Mouse (Mus musculus) v-Abl transformed pro-B cells (cell line): ENCODE data around the gene Olfr68.
"Not testable (repeated sequence)": the region's sequence is repeated elsewhere in the genome, so short reads cannot be mapped to it uniquely, and the experiment has no call there.

ENCODE experiments used
- in situ Hi-C, 2 experiments: fragments of 400-800 bp; cut with MboI; formaldehyde crosslinking; loops; one replicate each; pipeline ENCODE4 v1.15.1; 2025; ENCODE audit not compliant: unreplicated experiment in 2 of 2

Olfr68 gene

DNA sequence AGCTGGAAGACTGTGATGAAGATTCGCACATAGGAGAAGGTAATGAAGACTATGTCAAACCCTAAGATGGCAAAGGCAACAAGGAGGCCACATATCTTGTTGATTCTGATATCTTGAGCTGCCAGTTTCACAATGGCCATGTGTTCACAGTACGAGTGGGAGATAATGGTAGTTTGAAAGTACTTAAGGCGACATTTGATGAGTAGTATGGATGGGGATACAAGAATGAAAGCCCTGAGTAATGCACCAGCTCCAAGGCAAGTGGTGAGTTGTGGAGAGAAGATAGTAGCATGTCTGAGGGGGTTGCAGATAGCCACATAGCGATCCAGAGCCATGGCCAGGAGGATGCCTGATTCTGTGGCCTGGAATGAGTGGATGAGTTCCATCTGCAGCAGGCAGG is 1.8 kb downstream of the Olfr68 start:
- in situ Hi-C loops: not testable (repeated sequence)

DNA sequence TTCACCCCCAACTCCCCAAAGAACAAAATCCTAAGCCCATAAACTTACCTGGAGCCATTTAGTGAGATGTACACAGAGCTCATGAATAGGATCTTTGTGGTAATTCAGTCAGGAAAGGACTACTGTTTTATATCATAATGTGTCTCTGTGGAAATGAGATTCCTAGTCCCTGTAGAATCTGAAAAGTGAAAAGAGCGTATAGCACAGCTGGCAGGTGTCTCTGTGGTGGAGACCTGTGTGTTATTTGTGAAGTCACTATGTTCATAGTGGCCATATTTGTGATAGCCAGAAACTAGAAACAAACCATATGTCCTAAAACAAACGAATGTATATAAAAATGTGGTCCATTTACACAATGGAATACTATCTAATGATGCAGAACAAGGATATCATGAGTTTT is 8.0 kb downstream of the Olfr68 start, which contains the start of gene Olfr69:
Gene Olfr69, minus strand, starts transcription at position 101 of the 400 bp plus-strand sequence.
- in situ Hi-C loops: no loop called here

DNA sequence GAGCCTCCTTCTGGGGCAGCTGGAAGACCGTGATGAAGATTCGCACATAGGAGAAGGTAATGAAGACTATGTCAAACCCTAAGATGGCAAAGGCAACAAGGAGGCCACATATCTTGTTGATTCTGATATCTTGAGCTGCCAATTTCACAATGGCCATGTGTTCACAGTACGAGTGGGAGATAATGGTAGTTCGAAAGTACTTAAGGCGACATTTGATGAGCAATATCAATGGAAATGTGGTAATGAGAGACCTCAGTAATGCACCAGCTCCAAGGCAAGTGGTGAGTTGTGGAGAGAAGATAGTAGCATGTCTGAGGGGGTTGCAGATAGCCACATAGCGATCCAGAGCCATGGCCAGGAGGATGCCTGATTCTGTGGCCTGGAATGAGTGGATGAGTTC is 11.8 kb downstream of the Olfr68 start:
- in situ Hi-C loops: not testable (repeated sequence)

DNA sequence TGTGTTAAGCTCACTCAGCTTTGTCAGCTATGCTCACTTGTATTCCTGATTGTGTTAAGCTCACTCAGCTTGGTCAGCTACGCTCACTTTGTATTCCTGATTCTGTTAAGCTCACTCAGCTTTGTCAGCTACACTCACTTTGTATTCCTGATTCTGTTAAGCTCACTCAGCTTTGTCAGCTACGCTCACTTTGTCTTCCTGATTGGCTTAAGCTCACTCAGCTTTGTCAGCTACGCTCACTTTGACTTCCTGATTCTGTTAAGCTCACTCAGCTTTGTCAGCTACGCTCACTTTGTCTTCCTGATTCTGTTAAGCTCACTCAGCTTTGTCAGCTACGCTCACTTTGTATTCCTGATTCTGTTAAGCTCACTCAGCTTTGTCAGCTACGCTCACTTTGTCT is 17.3 kb downstream of the Olfr68 start:
- in situ Hi-C loops: not testable (repeated sequence)

DNA sequence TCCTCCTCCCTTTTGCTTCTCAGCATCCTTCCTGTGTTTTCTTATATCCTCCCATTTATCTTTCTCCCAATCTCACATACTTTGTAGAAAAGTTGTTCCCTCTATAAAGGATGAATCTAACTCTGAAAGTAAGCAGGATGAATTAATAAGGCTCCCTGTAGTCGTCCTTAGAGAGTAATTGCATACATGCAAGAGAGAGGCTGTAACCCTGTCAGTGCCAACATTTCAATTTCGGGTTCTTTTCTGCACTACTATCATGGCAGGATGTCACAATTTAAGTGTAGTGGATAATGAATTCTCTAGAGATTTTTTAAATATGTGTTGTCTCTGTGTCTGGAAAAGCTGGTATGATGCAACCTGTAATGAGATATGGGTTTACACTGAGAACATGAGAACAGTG is 22.3 kb downstream of the Olfr68 start, which contains the start of gene Olfr630:
Gene Olfr630, minus strand, starts transcription at position 101 of the 400 bp plus-strand sequence.
- in situ Hi-C loops: no loop called here

DNA sequence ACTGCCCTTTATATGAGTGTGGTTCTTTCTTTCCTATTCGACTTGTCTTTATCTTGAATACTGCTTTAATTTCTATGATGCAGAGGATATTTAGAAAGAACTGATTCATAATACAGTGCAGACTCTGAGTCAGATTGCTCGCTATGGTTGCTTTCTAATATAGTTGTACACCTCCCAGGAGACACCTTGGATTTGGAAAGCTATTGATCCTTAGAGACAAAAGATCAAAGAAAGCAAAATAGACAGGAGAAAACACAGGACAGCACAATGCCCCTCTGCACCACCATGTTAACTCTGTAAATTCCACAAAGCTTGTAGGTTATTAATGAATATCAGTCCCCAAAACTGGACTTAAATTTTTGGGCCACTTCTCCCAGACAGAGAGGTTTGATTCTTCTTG is 34.7 kb downstream of the Olfr68 start, which contains the start of gene Olfr629:
Gene Olfr629, minus strand, starts transcription at position 101 of the 400 bp plus-strand sequence.
- in situ Hi-C loops: no loop called here

DNA sequence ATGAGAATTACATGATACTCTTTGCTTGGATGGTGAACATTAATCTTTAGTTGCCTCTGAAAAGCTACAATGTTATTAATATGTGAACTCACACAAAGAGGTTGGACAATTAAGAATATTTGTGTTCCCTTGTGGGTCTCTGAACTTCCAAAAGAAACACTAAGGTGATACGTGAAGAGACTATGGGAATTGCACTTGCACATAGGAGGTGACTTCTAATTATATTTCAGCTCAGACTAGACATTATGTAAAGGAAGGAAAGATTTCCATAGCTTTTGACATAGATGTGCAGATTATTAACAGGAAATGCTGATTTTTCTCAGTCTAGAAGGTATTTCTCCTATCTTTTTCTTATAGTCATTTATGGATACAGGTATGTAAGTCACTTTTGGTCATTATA is 49.4 kb downstream of the Olfr68 start, which contains the start of gene Olfr628:
Gene Olfr628, plus strand, starts transcription at position 301 of the 400 bp plus-strand sequence.
- in situ Hi-C loops: no loop called here
